In the genomic region with DNA sequence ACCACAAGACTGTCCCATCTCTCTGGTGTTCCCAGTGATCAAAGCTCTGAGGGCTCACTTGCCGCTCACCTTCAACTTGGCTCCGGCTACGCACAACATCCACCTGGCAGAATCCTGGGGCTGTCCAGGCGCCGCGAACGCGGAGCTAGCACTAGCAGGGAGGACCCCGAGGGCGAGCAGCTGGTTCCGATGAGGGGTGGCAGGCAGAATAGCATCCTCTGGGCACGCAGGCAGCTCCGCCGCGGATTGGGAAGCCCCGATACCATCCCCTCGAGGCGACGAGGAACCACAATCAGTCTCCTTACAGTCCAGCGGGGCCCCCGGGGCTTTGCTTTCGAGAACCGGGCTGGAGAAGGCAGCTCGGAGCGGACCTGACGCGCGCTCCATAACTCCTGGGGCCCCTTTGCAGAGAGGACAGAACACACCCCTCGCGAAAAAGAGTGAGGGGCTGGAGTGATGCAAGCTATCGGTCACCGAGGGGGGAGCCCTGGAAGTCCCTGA, we compare ENCODE assay signal across 8 mouse cellular contexts. TPM values are rescaled to one million over a fixed set of nuclear protein-coding genes. Genes with fewer than 3 reads are reported as not detected.
DNase-seq lines count a peak whose midpoint lies in the region; ATAC-seq and TF ChIP-seq lines count a peak whose summit lies in the region.

No protein-coding gene starts in this region.

- H3K36me3 ChIP-seq in E14TG2a.4 (ENCODE audit: insufficient read depth, low read length), result no peaks in the 10 kb centered on the region
- no peaks in the 10 kb centered on the region for H3K36me3 ChIP-seq in heart, embryonic 16.5 days (ENCODE audit: control insufficient read depth, insufficient read depth)
- no peaks in the 10 kb centered on the region for H3K36me3 ChIP-seq in macrophage (ENCODE audit: inconsistent target)

- H3K27me3 ChIP-seq in E14TG2a.4 (ENCODE audit: insufficient read depth, low read length), result peaks cover 43% of the 10 kb centered on the region
- peaks cover 2% of the 10 kb centered on the region; the same call in 1 of the 2 replicates for H3K27me3 ChIP-seq in heart, embryonic 16.5 days (ENCODE audit: control insufficient read depth, insufficient read depth, low read length)

- H3K79me2 ChIP-seq in macrophage (ENCODE audit: inconsistent target), result peaks cover 63% of the 10 kb centered on the region

- peak overlapping the region; percentile 96 for H3K9ac ChIP-seq in heart, embryonic 16.5 days (ENCODE audit: low read length)

- H3K9me3 ChIP-seq in E14TG2a.4 (ENCODE audit: low read length), result no peaks in the 10 kb centered on the region
- no peaks in the 10 kb centered on the region for H3K9me3 ChIP-seq in heart, embryonic 16.5 days (replicated peaks; ENCODE audit: control insufficient read depth, low read length)

- peak overlapping the region; percentile 98 for H3K4me3 ChIP-seq in E14TG2a.4 (replicated peaks; ENCODE audit: low read length)
- H3K4me3 ChIP-seq in bone marrow, adult 2 months (replicated peaks; ENCODE audit: control insufficient read depth, low read depth, low read length), result peak overlapping the region; percentile 89
- peak overlapping the region; percentile 77 for H3K4me3 ChIP-seq in heart, embryonic 16.5 days (ENCODE audit: low read length)
- peak overlapping the region; percentile 56 for H3K4me3 ChIP-seq in macrophage (ENCODE audit: inconsistent target)

- H3K27ac ChIP-seq in bone marrow, adult 2 months (ENCODE audit: control insufficient read depth, insufficient read depth, low read depth, low read length, poor library complexity), result peak overlapping the region; percentile 95
- peak overlapping the region; percentile 96 for H3K27ac ChIP-seq in heart, embryonic 16.5 days (ENCODE audit: low read length)
- peak overlapping the region; percentile 48 for H3K27ac ChIP-seq in macrophage

- 2% methylated on average over 32 of the region's 32 CpGs for WGBS in bone marrow, adult 2 months
- under 1% methylated on average over 32 of the region's 32 CpGs for WGBS in heart, embryonic 16.5 days
- WGBS in macrophage (ENCODE audit: missing documents), result 2% methylated on average over 25 of the region's 32 CpGs

- peak; percentile 39 for ATAC-seq in erythroid progenitor cell, adult 5-6 weeks (replicated peaks; ENCODE audit: low FRiP score, poor library complexity, severe bottlenecking)
- ATAC-seq in heart, embryonic 16.5 days (replicated peaks; ENCODE audit: extremely low read depth, insufficient read depth, low FRiP score), result no peak

- no peak for TF ChIP-seq POLR2A in bone marrow, adult 2 months (IDR thresholded peaks at IDR 0.05; ENCODE audit: borderline replicate concordance, control insufficient read depth, low read depth, low read length)

- peaks cover 58% of the 10 kb centered on the region for H3K4me1 ChIP-seq in E14TG2a.4 (replicated peaks; ENCODE audit: low read depth, low read length)
- peaks cover 1% of the 10 kb centered on the region; the same call in 1 of the 2 replicates for H3K4me1 ChIP-seq in bone marrow, adult 2 months (ENCODE audit: control insufficient read depth, insufficient read depth, low read length)
- H3K4me1 ChIP-seq in heart, embryonic 16.5 days (ENCODE audit: control insufficient read depth, insufficient read depth, low read length), result peaks cover 16% of the 10 kb centered on the region

- no peak for TF ChIP-seq CTCF in E14TG2a.4 (conservative IDR thresholded peaks at IDR 0.05; ENCODE audit: low read length)
- TF ChIP-seq CTCF in bone marrow, adult 2 months (IDR thresholded peaks at IDR 0.05; ENCODE audit: control insufficient read depth, insufficient read depth, low read length), result no peak

- peak; percentile 18 to 40 for DNase-seq in layer of hippocampus, postnatal 10 days (ENCODE audit: low spot score in 2 of 2)
- peak; percentile 37 to 39 for DNase-seq in right cerebral cortex, postnatal 10 days (ENCODE audit: low spot score in 2 of 2)
- peak; percentile 52 for DNase-seq in urinary bladder, postnatal 25 days (ENCODE audit: low spot score)

- peak overlapping the region; percentile 95 for H3K4me2 ChIP-seq in heart, embryonic 16.5 days (ENCODE audit: low read depth, low read length)

RNA-seq across cellular contexts. Expression of gene Cux1, which starts 1.9 kb away (rescaled TPM):
- 18.4 and 37.1 TPM in 2 replicates for polyA plus RNA-seq in bone marrow, adult 2 months (2011; ENCODE audit: insufficient read depth, insufficient read length, low replicate concordance, missing spikeins)
- 42.3 and 57.3 TPM in 2 replicates for total RNA-seq in erythroid progenitor cell, adult 5-6 weeks (2015; ENCODE audit: low replicate concordance)
- 71.5 and 79.1 TPM in 2 replicates for total RNA-seq in erythroid progenitor cell, adult 5-6 weeks (2017; ENCODE audit: low replicate concordance)
- 87.6 and 89.0 TPM in 2 replicates for polyA plus RNA-seq in heart, embryonic 16.5 days (2015; fragmentation: Nextera tagmentation; extraction: Ambion mirVana)
- 10 to 100 TPM; 53.3 to 56.6 TPM for total RNA-seq in layer of hippocampus, postnatal 10 days (2021)
- 100 to 1,000 TPM; 101 to 292 (median 211) TPM for total RNA-seq in macrophage (2018; cell fraction: chromatin; rRNA removed)
- total RNA-seq in macrophage (2018; cell fraction: cytosol; rRNA removed), result 100 to 1,000 TPM in 13 of 26 experiments, 10 to 100 TPM in 13; 59.0 to 130 (median 88.9) TPM
- 100 to 1,000 TPM in 13 of 26 experiments, 10 to 100 TPM in 13; 54.0 to 213 (median 107) TPM for total RNA-seq in macrophage (2018; cell fraction: nucleus; rRNA removed)
- 67.9 to 131 TPM (median 89.9 TPM) in 3 replicates for polyA plus RNA-seq in macrophage (2018)
